Mouse (Mus musculus) small intestine, adult 2 months (tissue): ENCODE measurements around the gene Tmem43.

Experiments
- CTCF ChIP-seq: fragments of 200-500 bp; IDR thresholded peaks from 2 replicates; pipeline ENCODE4 v1.5.1; 2012; ENCODE audit warnings: low read depth, mild to moderate bottlenecking, control low read depth, inconsistent platforms, low read length, moderate library complexity, mixed read lengths; ENCODE audit not compliant: insufficient replicate concordance, insufficient read length; ENCODE audit errors: extremely low read depth
- POLR2A ChIP-seq: fragments of 200-500 bp; IDR thresholded peaks from 2 replicates; pipeline ENCODE4 v1.6.1; 2012; ENCODE audit warnings: low read depth, mild to moderate bottlenecking, control low read depth, inconsistent platforms, low read length, moderate library complexity

DNA sequence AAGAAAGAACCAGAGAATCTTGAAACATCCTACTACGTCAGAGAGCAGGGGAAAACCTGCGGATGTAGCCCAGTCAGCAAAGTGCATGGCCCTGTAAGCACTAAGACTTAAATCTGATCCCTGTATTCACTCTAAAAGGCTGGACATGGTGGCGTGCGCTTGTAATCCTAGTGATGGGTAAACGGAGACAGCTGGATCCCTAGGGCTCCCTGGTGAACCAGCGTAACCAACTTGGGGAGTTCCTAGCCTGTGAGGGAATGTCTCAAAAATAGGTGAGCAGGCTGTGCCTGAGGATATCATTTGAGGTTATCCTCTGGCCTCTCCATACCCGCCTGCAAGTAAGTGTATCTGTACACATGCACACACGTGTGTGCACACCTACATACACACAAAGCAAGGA, 57.2 kb downstream of the Tmem43 start:
- TF ChIP-seq CTCF (no peak), POLR2A (no peak)
